Mouse (Mus musculus) bone marrow, adult 2 months (tissue): ENCODE measurements around the gene Gm8439.

ENCODE experiments used
- CTCF ChIP-seq: fragments of 200-500 bp; IDR thresholded peaks from 2 replicates; pipeline ENCODE4 v1.5.1; 2011; ENCODE audit warnings: low read length, control low read depth; ENCODE audit not compliant: control insufficient read depth, insufficient read depth
- POLR2A ChIP-seq: fragments of 200-500 bp; IDR thresholded peaks from 2 replicates; pipeline ENCODE4 v1.6.1; 2011; ENCODE audit warnings: low read depth, mild to moderate bottlenecking, control low read depth, low read length, borderline replicate concordance; ENCODE audit not compliant: control insufficient read depth

GRCm38 (mm10) chr4:120616199-120617025, 27.9 kb downstream of the Gm8439 start:
- no peak for TF ChIP-seq CTCF
- TF ChIP-seq POLR2A = no peak
